Mouse (Mus musculus) embryo, embryonic 10 days (tissue): ENCODE results near the gene Lce3e.

Source experiments
- DNase-seq: peaks from one replicate; pipeline ENCODE4 v3.0.0-alpha.2; 2015; ENCODE audit warnings: low spot score

Lce3e gene

DNA sequence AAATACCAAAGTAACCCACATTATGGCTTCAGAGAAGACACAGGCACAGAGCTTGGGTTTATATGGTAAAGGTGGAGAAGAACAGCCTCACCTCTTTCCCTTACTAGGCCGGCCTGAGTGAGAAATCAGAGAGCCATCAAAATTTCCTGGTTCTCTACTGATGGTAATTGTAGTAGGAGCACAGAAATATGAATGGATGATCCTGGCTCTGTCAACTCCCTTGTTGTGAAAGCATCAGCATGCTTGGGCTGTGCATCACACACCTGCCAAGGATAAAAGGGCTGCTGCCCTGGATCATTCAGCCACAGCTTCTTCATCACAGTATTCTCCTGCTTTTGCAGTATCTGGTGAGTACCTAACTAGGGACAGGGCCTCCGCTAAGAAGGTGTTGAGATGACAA, at the start of gene Lce3e:
Lce3e (plus strand) TSS at position 301 of the 400 bp plus-strand sequence.
- no peak for DNase-seq

DNA sequence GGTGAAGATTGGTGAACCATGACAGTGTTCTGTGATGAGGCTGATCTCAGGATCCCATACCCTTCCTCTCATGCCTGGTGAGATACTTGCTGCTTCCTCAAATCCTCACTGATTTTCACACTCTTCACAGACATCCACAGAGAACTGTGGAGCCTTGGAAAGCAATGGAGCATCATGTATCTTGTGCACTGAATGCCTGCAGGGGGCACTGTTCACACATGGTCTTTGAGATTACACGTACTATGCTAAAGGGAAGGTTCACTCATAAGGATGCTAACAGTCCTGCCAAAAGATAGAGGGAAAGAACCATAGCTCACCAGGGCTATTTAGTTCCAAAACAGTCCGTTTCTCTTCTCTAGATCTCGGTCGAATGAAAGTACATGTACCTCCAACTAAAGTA, 46.5 kb upstream of the Lce3e start:
- DNase-seq: peak; percentile 72

DNA sequence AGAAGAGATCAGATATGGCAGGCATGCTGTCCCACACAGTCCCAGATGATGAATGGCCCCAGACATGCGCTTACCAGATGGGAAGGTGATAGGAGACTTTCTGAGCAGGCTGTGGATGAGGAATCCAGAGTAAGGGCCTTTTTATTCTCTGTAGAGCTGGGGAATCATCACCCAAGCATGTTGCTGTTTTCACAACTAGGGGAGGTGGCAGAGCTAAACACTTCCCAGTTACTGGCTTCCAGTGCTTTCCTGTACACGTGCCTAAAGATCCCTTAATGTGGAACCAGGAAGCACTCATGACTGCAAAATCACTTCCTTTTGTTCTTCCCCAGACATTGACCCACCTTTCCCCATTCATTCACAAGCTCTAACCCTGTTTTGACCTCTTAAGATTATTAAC, 40.7 kb upstream of the Lce3e start, which contains the start of gene Lce3a:
Lce3a (minus strand) TSS at position 101 of the 400 bp plus-strand sequence.
- DNase-seq: no peak

DNA sequence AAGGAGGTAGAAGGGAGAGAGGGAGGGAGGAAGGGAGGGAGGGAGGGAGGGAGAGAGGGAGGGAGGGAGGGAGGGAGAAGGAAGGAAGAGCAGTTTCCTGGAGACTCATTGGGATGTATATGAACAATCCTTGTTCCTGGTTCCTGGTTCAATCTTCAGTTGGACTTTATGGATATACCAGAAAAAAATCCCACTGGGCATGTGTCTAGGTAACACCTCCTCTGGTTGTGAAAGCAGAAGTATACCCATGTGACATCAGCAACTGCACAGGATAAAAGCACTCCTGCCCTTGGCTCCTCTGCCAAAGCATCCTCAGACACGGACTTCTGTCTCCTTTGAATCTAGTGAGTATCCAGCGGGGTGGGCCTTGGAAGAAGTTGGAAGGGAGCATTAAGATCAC, 34.2 kb upstream of the Lce3e start, which contains the start of gene Lce3b:
Lce3b (plus strand) TSS at position 301 of the 400 bp plus-strand sequence.
- DNase-seq: no peak

DNA sequence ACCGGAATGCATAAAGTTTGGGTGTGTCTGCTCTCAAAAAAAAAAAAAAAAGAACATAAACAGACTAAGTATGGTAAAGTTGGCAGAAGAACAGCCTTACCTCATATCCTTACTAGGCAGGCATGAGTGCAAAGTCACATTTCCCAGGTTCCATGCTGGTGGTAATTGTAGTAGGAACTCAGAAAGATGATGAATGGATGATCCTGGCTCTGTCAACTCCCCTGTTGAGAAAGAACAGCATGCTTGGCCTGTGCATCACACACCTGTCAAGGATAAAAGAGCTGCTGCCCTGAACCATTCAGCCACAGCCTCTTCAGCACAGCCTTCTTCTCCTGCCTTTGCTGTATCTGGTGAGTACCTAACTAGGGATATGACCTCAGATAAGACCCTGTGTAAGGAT, 22.7 kb upstream of the Lce3e start, which contains the start of gene Lce3c:
Lce3c (plus strand) TSS at position 301 of the 400 bp plus-strand sequence.
- no peak for DNase-seq

DNA sequence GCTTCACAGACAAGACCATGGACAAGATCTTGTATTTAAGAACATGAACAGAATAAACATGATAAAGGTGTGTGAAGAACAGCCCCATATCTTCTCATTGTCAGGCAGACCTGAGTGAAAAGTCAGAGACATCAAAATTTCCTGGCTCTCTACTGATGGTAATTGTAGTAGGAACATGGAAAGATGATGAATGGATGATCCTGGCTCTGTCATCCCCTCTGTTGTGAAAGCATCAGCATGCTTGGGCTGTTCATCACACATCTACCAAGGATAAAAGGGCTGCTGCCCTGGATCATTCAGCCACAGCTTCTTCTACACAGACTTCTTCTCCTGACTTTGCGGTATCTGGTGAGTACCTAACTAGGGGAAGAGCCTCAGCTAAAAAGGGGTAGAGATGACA, 9.8 kb upstream of the Lce3e start, which contains the start of gene Lce3d:
Lce3d (plus strand) TSS at position 301 of the 400 bp plus-strand sequence.
- no peak for DNase-seq

DNA sequence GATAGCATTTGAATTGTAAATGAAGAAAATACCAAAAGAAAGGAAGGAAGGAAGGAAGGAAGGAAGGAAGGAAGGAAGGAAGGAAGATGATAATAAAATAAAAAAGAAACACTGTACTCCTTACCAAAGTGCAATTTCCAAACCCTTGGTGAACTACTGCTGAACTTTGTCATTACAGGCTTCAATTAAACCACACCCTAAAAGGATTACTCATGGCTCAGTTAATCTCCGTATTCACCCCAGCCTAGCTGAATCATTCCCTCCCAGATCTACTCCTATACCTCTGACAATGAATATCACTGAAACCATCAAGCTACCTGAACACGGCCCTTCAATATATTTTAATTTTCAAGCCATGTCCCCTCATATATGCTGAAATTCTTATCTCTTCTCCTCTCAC, 11.6 kb downstream of the Lce3e start:
- DNase-seq: no peak

DNA sequence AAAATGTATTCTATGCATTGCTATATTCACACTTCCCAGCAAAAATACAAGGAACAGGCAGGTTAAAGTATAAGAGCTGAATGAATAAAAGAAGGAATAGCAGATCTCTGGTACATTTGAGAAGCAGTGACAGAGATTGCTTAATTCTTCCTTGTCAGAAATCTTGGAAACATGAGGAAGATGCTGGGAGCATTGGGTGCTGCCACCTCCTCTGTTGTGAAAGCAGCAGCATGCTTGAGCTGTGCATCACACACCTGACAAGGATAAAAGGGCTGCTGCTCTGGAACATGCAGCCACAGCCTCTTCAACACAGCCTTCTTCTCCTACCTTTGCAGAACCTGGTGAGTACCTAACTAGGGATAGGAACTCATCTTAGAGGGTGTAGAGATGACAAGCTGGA, 25.1 kb downstream of the Lce3e start, which contains the start of gene Lce3f:
Lce3f (plus strand) TSS at position 301 of the 400 bp plus-strand sequence.
- DNase-seq: no peak

DNA sequence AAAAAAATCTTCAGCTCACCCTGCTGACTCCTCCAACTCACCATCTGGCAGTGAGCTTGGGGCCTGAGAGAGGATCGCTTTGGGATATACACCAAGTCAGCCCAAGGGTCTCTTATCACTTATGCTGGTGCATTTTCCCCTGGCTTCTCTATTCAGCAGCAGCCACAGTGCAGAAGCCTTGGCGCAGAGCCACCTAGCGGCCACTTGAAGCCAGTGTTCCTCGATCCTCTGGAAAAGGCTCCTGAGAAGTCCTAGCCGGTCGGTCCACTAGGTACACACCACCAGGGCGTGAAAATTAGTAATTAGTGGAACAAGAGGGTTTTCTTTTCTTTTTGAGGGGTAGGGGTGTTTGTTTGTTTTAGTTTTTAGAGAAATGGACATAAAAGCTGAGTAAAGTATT, 31.8 kb downstream of the Lce3e start:
- DNase-seq: peak; percentile 87

DNA sequence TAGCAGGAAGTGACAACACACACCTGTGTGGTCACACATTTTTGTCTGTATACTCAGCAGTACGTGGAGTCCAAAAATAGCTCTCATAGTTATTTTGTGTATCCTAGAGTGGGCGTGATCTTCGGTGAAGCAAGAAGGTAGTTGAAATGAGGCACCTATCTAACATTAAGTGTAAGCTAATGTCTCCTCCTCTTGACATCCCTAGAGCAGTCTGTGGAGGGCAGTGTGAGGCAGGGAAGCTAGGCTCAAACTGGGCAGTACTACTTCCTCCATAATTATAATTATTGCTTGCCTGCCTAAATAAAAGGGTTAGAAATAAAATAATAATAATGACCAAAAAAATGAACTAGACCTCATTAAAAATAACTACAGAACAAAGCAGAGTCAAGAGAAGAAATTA, 33.8 kb downstream of the Lce3e start:
- no peak for DNase-seq

DNA sequence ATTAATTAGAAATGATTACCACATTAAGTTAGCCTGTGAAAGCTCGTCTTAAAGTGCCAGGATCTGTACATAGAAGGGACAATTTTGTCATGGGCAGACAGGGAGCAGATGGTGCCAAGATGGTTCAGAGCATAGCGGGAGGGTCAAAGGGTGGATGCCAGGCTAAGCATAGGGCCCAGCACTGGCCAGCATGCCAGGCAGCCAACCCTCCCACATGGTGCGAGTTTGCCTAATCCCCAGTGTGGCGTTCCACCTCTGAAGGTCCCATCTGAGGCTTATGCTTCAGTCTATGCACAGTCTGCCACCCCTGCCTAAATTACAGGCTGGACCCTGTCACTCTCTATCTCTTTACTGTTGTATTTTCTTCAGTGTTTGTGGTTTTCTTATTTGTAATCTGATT, 36.0 kb downstream of the Lce3e start:
- DNase-seq: no peak

DNA sequence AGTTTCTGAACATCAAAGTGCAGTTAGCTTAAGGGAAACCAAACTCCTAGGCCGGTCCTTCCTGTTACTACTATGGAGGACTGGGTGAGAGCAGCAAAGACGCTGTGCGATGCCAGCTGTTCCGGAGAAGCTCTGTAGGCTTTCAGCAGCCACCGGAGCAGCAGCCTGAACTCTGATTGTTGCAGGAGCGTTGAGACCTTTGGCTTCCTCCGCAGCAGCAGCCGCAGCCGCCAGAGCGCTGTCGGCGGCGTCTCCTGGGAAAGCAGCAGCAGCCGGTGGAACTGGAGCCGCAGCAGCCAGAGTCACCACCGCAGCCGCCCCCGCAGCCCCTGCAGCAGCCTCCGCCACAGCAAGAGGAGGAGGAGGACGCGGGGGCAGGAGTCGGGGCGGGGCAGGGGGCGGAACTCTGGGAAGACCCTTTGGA, 47.5 kb downstream of the Lce3e start:
- DNase-seq: peak; percentile 75

DNA sequence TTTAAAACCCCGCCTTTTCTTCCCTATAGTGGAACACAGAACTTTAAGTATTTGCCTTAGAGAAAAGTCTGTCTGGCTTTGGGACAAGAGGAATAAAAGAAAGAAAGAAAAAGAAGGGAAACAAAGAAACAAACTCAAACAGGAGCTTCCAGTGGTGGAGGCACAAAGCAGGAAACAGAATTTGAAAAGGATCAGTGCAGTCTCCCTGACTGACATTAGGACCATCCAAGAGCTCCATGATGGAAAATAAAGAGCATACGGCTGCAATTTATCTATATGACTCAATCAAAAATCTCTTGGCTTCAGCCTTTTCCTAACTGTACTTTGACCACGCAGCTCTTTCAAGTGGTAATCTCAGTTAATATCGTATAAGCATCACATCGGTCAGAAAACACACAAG, 48.0 kb downstream of the Lce3e start:
- peak; percentile 7 for DNase-seq

DNA sequence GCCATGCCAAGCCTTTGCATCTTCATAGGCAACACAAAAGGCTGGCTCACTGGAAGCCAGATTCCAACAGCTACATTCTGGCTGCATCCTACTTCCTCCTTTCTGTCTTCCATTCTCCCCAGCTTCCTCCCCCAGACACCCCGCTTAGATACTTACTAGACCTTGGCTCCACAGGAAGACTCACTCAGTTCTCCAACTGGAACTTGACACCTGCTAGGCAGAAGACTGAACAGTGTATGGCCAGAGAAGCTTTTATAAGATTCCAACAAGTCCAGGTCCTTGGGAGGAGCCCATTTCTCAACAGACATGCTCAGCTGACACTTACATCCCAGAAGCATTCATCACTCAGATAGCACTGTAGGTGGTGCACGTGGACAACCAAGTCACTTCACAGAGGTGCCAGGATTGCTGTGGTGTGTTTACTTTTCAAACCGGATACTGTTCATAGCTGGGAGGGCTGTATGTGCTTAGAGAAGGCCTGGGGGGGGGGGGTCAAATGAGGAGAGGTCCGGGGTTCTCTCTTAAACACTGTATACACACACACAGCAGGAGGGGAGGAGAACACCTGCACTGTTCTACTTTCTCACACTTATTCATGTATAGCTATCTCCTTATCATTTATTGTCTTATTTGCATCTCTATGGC, 48.7 kb downstream of the Lce3e start, which contains the start of gene Crct1:
Crct1 (minus strand) TSS at position 228 of the 645 bp plus-strand sequence.
- peak; percentile 6 for DNase-seq
